Mouse (Mus musculus): ENCODE measurements at regions not wholly inside any gene's neighbourhood (a gene's known extent, or its start where the extent isn't known, plus 50 kb on each side); places are given as distances from the start of the nearest gene placed in this dataset.
"Not testable (repeated sequence)": the region's sequence is repeated elsewhere in the genome, so short reads cannot be mapped to it uniquely, and the experiment has no call there.

GRCm38 (mm10) chr17:31732176-31732880 is 54.7 kb downstream of the Cryaa start:
- DNase-seq (ENCODE audit: low spot score), result peak; percentile 38

GRCm38 (mm10) chr17:31734521-31734920 is 56.9 kb downstream of the Cryaa start:
- DNase-seq (ENCODE audit: low spot score), result no peak

GRCm38 (mm10) chr17:31736716-31737115 is 59.1 kb downstream of the Cryaa start:
- DNase-seq (ENCODE audit: low spot score), result no peak

GRCm38 (mm10) chr17:31738249-31738648 is 60.6 kb downstream of the Cryaa start:
- no peak for DNase-seq (ENCODE audit: low spot score)

GRCm38 (mm10) chr17:31739586-31739985 is 62.0 kb downstream of the Cryaa start:
- DNase-seq (ENCODE audit: low spot score), result no peak

- DNase-seq (ENCODE audit: low spot score), result no peak
Observed at GRCm38 (mm10) chr17:31740059-31740458, 62.5 kb downstream of the Cryaa start.

- DNase-seq (ENCODE audit: low spot score), result no peak
Observed at GRCm38 (mm10) chr17:31743656-31744055, 66.0 kb downstream of the Cryaa start.

- no peak for DNase-seq (ENCODE audit: low spot score)
Observed at GRCm38 (mm10) chr17:31746198-31747111, 68.8 kb downstream of the Cryaa start.

GRCm38 (mm10) chr17:31747563-31747962 is 70.0 kb downstream of the Cryaa start:
- no peak for DNase-seq (ENCODE audit: low spot score)

GRCm38 (mm10) chr17:31748158-31748557 is 70.6 kb downstream of the Cryaa start:
- DNase-seq (ENCODE audit: low spot score), result no peak

- DNase-seq (ENCODE audit: low spot score), result no peak
Observed at GRCm38 (mm10) chr17:31748971-31749370, 71.4 kb downstream of the Cryaa start.

GRCm38 (mm10) chr17:31751262-31751661 is 73.7 kb downstream of the Cryaa start:
- no peak for DNase-seq (ENCODE audit: low spot score)

- no peak for DNase-seq (ENCODE audit: low spot score)
Observed at GRCm38 (mm10) chr17:31753113-31753858, 75.7 kb downstream of the Cryaa start.

GRCm38 (mm10) chr17:31753859-31754229 is 76.2 kb downstream of the Cryaa start:
- DNase-seq (ENCODE audit: low spot score), result no peak

- DNase-seq (ENCODE audit: low spot score), result no peak
Observed at GRCm38 (mm10) chr17:31760465-31760864, 82.9 kb downstream of the Cryaa start.

- no peak for DNase-seq (ENCODE audit: low spot score)
Observed at GRCm38 (mm10) chr17:31763078-31763477, 85.5 kb downstream of the Cryaa start.

GRCm38 (mm10) chr17:31766779-31767697 is 88.6 kb downstream of the Sik1 start:
- DNase-seq (ENCODE audit: low spot score), result peak; percentile 88

- DNase-seq (ENCODE audit: low spot score), result no peak
Observed at GRCm38 (mm10) chr17:31772201-31772820, 83.3 kb downstream of the Sik1 start.

- not testable (repeated sequence) for DNase-seq (ENCODE audit: low spot score)
Observed at GRCm38 (mm10) chr17:31773882-31774281, 81.7 kb downstream of the Sik1 start.

GRCm38 (mm10) chr17:31775037-31775436 is 80.6 kb downstream of the Sik1 start:
- no peak for DNase-seq (ENCODE audit: low spot score)

- DNase-seq (ENCODE audit: low spot score), result no peak
Observed at GRCm38 (mm10) chr17:31775966-31776365, 79.6 kb downstream of the Sik1 start.

Measured in testis, postnatal 10 days (tissue).